Mouse (Mus musculus) liver, embryonic 13.5 days (tissue): ENCODE data around the gene Inpp4b. TPM values are rescaled to one million over a fixed set of nuclear protein-coding genes. Genes with fewer than 3 reads are reported as not detected.
"Not testable (repeated sequence)": the region's sequence is repeated elsewhere in the genome, so short reads cannot be mapped to it uniquely, and the experiment has no call there.

Experiments
- ATAC-seq: fragments of 200-750 bp; cut with Nextera tagmentation; 2 replicates; pipeline ENCODE4 v1.8.0; 2017; ENCODE audit warnings: low read depth, mild to moderate bottlenecking, moderate number of reproducible peaks, moderate library complexity
- DNase-seq: peaks from one replicate; pipeline ENCODE4 v3.0.0; 2022
- H3K27ac ChIP-seq: fragments of 300-500 bp; sonication (generic); 2 replicates; pipeline ENCODE4 v1.5.1; 2015; ENCODE audit warnings: moderate library complexity, mild to moderate bottlenecking, inconsistent platforms
- H3K27me3 ChIP-seq: fragments of 300-500 bp; sonication (generic); 2 replicates; pipeline ENCODE4 v1.6.1; 2015; ENCODE audit warnings: mild to moderate bottlenecking, inconsistent platforms
- H3K36me3 ChIP-seq: fragments of 300-500 bp; sonication (generic); 2 replicates; pipeline ENCODE4 v1.6.1; 2015; ENCODE audit warnings: mild to moderate bottlenecking, inconsistent platforms
- H3K4me1 ChIP-seq: fragments of 300-500 bp; sonication (generic); replicated peaks from 2 replicates; pipeline ENCODE4 v1.6.1; 2015; ENCODE audit warnings: inconsistent platforms
- H3K4me2 ChIP-seq: fragments of 300-500 bp; sonication (generic); 2 replicates; pipeline ENCODE4 v1.6.1; 2015; ENCODE audit warnings: inconsistent platforms, mild to moderate bottlenecking, moderate library complexity
- H3K4me3 ChIP-seq: fragments of 300-500 bp; sonication (generic); replicated peaks from 2 replicates; pipeline ENCODE4 v1.5.1; 2015; ENCODE audit warnings: mild to moderate bottlenecking, inconsistent platforms
- H3K9ac ChIP-seq: fragments of 300-500 bp; sonication (generic); 2 replicates; pipeline ENCODE4 v1.6.1; 2015; ENCODE audit warnings: mild to moderate bottlenecking, inconsistent platforms
- H3K9me3 ChIP-seq: fragments of 300-500 bp; sonication (generic); replicated peaks from 2 replicates; pipeline ENCODE4 v1.6.1; 2016; ENCODE audit warnings: inconsistent platforms
- WGBS: fragments of 180-500 bp; shearing (Covaris S2); methylation state at CpG from one replicate; pipeline ENCODE4 v1.1.7; 2015; ENCODE audit not compliant: insufficient replicate concordance; 5-methylcytosine and 5-hydroxymethylcytosine counted together
- polyA plus RNA-seq: library from polyadenylated mRNA; unstranded; fragments of >200 nt; fragmentation: Nextera tagmentation; extraction: Ambion mirVana; gene quantifications from 2 replicates; pipeline ENCODE4 v1.2.1, GENCODE M21; 2015

Inpp4b gene
- polyA plus RNA-seq, 1 experiment from 2014 or later, result 2.2 TPM

DNA sequence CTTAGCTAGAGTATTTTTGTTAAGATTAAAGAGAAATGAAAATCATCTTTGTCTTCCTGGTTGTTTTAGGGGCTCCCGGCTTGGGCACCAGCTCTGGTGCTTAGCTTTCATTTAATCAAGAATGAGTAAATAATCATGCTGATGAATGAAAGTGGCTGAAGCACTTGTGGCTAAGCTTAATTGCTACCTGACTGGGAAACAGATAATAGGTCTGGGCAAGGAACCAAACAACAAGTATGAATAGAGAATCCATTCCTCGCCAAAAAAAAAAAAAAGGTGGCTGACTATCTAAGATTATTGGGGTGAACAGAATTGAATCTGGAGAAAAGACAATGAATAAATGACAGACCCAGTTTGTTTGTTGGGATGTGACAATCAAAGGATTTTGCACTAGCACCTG lies 663.1 kb downstream of the Inpp4b start:
- no peak overlapping the region for H3K27ac ChIP-seq
- no peak for DNase-seq
- H3K9me3 ChIP-seq, result no peaks in the 10 kb centered on the region
- no peak overlapping the region for H3K9ac ChIP-seq
- H3K4me1 ChIP-seq, result no peaks in the 10 kb centered on the region
- no peak overlapping the region for H3K4me3 ChIP-seq
- no peaks in the 10 kb centered on the region for H3K36me3 ChIP-seq
- 64% methylated on average over 2 of the region's 2 CpGs for WGBS
- ATAC-seq, result no peak
- no peaks in the 10 kb centered on the region for H3K27me3 ChIP-seq
- H3K4me2 ChIP-seq, result no peak overlapping the region

DNA sequence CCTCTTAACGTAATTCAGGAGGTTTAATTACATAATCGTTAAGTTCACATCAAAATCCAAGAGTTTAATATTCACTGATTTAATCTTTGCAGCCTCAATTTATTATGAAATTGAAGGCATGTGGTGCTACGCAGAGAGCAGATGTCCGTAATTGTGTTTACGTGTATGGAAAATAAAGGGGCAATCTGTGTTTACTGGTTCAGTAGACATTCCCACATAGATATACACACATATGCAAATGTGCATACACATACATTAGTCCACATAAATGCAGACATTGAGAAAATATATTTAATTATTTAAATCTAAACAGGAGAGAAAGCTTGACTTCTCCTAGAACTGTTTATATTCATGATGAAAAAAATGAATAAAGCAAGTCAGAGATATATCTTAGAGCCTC lies 675.4 kb downstream of the Inpp4b start:
- H3K9ac ChIP-seq, result no peak overlapping the region
- H3K36me3 ChIP-seq, result no peaks in the 10 kb centered on the region
- no peaks in the 10 kb centered on the region for H3K4me1 ChIP-seq
- no peak for ATAC-seq
- H3K9me3 ChIP-seq, result no peaks in the 10 kb centered on the region
- H3K27ac ChIP-seq, result no peak overlapping the region
- no peak overlapping the region for H3K4me2 ChIP-seq
- WGBS, result 78% methylated on average over 5 of the region's 5 CpGs
- no peak overlapping the region for H3K4me3 ChIP-seq
- no peak for DNase-seq
- H3K27me3 ChIP-seq, result no peaks in the 10 kb centered on the region

- ATAC-seq, result no peak
- no peaks in the 10 kb centered on the region for H3K36me3 ChIP-seq
- WGBS, result 36% methylated on average over 3 of the region's 3 CpGs
Observed at GRCm38 (mm10) chr8:82027401-82027800, 685.0 kb downstream of the Inpp4b start.

DNA sequence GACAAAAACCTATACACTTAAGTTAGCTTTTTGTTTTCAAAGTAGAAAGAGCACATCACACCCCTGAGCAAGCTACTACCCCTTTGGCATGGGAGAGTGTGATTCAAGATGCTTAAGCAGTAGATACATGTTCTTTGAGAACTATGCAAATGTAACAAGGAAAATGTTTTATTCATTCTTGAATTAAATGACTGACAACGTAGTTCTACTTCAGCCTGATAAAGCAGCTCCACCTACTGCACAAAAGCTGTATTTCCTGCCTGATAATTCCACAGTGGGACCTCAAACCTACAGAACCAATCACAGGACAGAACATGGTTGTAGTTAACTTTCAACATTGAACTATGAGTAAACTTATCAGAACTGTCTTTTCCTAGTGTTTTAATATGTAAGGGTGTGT lies 686.5 kb downstream of the Inpp4b start:
- DNase-seq, result no peak
- H3K4me2 ChIP-seq, result no peak overlapping the region
- no peak for ATAC-seq
- no peaks in the 10 kb centered on the region for H3K9me3 ChIP-seq
- 16% methylated on average over 1 of the region's 1 CpGs for WGBS
- no peaks in the 10 kb centered on the region for H3K27me3 ChIP-seq
- H3K36me3 ChIP-seq, result no peaks in the 10 kb centered on the region
- no peak overlapping the region for H3K27ac ChIP-seq
- H3K4me1 ChIP-seq, result no peaks in the 10 kb centered on the region
- no peak overlapping the region for H3K9ac ChIP-seq
- H3K4me3 ChIP-seq, result no peak overlapping the region

More at GRCm38 (mm10) chr8:82027401-82027800, 685.0 kb downstream of the Inpp4b start:
- Histone ChIP-seq H3K9me3 (no peaks in the 10 kb centered on the region), H3K27ac (no peak overlapping the region), H3K4me2 (no peak overlapping the region), H3K9ac (no peak overlapping the region), H3K27me3 (no peaks in the 10 kb centered on the region), H3K4me3 (no peak overlapping the region), H3K4me1 (no peaks in the 10 kb centered on the region)
- DNase-seq, result no peak

DNA sequence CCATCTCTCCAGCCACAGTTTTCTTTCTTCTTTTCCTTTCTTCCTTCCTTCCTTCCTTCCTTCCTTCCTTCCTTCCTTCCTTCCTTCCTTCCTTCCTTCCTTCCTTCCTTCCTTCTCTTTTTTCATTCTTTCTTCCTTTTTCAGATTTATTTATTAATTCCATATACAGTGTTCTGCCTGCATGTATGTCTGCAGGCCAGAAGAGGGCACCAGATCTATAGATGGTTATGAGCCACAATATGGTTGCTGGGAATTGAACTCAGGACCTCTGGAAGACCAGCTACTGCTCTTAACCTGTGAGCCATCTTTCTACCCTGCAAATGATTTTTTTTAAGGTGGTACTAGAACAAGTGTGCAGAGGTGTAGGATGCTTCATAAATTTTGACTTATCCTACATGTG lies 689.7 kb downstream of the Inpp4b start:
- DNase-seq, H3K4me2 ChIP-seq, H3K4me1 ChIP-seq, H3K9me3 ChIP-seq, H3K27ac ChIP-seq, H3K9ac ChIP-seq, ATAC-seq, H3K27me3 ChIP-seq, H3K36me3 ChIP-seq, H3K4me3 ChIP-seq: not testable (repeated sequence)

DNA sequence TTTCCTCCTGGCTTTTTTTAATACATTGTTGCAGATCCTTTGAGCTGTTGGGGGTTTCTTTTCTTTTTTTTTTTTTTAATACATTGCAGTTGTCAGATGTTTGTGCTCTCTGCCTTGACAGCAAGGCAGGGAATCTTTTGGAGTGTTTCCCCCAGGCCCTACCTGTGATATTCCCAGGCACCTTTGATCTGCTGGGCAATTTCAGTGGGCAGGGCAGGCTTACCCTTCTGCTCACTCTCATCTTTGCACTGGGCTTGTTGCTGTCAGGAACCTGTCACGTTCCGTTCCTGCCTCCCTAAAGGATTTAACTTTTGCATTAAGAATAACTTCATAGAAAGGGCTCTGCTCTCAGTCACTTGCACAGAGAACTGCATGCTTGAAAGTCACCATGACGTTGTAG lies 711.7 kb downstream of the Inpp4b start:
- no peak for DNase-seq
- H3K9me3 ChIP-seq, result no peaks in the 10 kb centered on the region
- 57% methylated on average over 3 of the region's 3 CpGs for WGBS

GRCm38 (mm10) chr8:82067619-82068018 lies 725.3 kb downstream of the Inpp4b start:
- DNase-seq (no peak), ATAC-seq (no peak)
- 62% methylated on average over 3 of the region's 3 CpGs for WGBS
- H3K4me3 ChIP-seq, result no peak overlapping the region
- no peaks in the 10 kb centered on the region for H3K27me3 ChIP-seq
- H3K27ac ChIP-seq, result no peak overlapping the region
- no peak overlapping the region for H3K9ac ChIP-seq
- H3K4me2 ChIP-seq, result no peak overlapping the region
- no peaks in the 10 kb centered on the region for H3K4me1 ChIP-seq
- H3K36me3 ChIP-seq, result no peaks in the 10 kb centered on the region
- H3K9me3 ChIP-seq, result no peaks in the 10 kb centered on the region

More for the DNA sequence above, 711.7 kb downstream of the Inpp4b start:
- Histone ChIP-seq H3K27ac (no peak overlapping the region), H3K27me3 (no peaks in the 10 kb centered on the region), H3K9ac (no peak overlapping the region), H3K4me3 (no peak overlapping the region), H3K4me1 (no peaks in the 10 kb centered on the region), H3K4me2 (no peak overlapping the region), H3K36me3 (no peaks in the 10 kb centered on the region)
- no peak for ATAC-seq

DNA sequence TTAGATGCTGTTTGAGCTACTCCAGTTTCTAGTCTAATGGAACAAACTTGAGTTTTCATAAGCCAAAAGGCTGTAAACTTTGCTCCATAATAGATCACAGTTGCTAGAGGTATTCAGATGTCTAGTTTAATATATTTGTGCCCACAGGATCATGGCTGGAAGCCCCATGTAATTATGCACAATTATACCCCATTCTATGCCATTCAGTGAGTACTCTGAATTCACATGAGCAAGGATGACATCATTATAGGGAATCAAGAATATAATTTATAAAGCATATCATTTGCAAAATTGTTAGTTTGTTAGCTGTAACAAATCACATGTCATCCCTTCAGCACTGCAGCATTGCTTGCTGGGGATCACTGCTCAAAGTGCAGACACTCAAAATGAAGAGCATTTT lies 736.9 kb downstream of the Inpp4b start:
- no peaks in the 10 kb centered on the region for H3K36me3 ChIP-seq
- no peak overlapping the region for H3K27ac ChIP-seq
- no peaks in the 10 kb centered on the region for H3K4me1 ChIP-seq
- H3K4me2 ChIP-seq, result no peak overlapping the region
- ATAC-seq, result no peak
- DNase-seq, result no peak
- H3K27me3 ChIP-seq, result no peaks in the 10 kb centered on the region
- no peak overlapping the region for H3K4me3 ChIP-seq
- H3K9ac ChIP-seq, result no peak overlapping the region
- no peaks in the 10 kb centered on the region for H3K9me3 ChIP-seq

- not testable (repeated sequence) for H3K27ac ChIP-seq, H3K4me1 ChIP-seq, H3K9me3 ChIP-seq, DNase-seq, ATAC-seq, H3K36me3 ChIP-seq, H3K27me3 ChIP-seq, H3K9ac ChIP-seq, H3K4me3 ChIP-seq, H3K4me2 ChIP-seq
- WGBS, result 86% methylated on average over 7 of the region's 7 CpGs
Observed at GRCm38 (mm10) chr8:82086631-82087030, 744.3 kb downstream of the Inpp4b start.

DNA sequence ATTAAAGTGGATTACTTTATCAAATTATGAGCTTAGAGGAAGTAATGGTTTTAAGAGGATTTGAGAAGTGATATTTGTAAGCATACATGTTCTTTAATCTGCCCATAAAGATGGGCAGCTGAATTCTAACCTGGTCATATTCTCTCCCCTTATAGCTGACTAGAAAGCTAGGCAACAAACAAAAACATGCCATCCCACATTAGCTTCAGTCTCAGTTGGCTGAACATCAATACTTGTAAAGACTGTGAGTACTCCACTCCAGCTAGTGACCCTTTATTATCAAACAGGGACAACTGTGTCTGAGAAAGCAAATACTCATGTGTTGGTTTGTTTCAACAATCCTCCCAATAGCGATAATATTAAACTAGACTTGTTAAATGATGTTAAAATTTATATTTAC lies 748.5 kb downstream of the Inpp4b start:
- no peak overlapping the region for H3K9ac ChIP-seq
- H3K4me3 ChIP-seq, result no peak overlapping the region
- H3K4me2 ChIP-seq, result no peak overlapping the region
- 51% methylated on average over 1 of the region's 1 CpGs for WGBS
- DNase-seq (no peak), ATAC-seq (no peak)
- H3K27me3 ChIP-seq, result no peaks in the 10 kb centered on the region
- no peaks in the 10 kb centered on the region for H3K9me3 ChIP-seq
- no peaks in the 10 kb centered on the region for H3K4me1 ChIP-seq
- H3K27ac ChIP-seq, result no peak overlapping the region
- no peaks in the 10 kb centered on the region for H3K36me3 ChIP-seq

GRCm38 (mm10) chr8:82093274-82093673 lies 750.9 kb downstream of the Inpp4b start:
- ATAC-seq (no peak), DNase-seq (no peak)
- no peak overlapping the region for H3K4me2 ChIP-seq
- no peaks in the 10 kb centered on the region for H3K4me1 ChIP-seq
- H3K4me3 ChIP-seq, result no peak overlapping the region
- H3K36me3 ChIP-seq, result no peaks in the 10 kb centered on the region
- H3K27ac ChIP-seq, result no peak overlapping the region
- no peaks in the 10 kb centered on the region for H3K27me3 ChIP-seq
- H3K9ac ChIP-seq, result no peak overlapping the region
- H3K9me3 ChIP-seq, result no peaks in the 10 kb centered on the region

DNA sequence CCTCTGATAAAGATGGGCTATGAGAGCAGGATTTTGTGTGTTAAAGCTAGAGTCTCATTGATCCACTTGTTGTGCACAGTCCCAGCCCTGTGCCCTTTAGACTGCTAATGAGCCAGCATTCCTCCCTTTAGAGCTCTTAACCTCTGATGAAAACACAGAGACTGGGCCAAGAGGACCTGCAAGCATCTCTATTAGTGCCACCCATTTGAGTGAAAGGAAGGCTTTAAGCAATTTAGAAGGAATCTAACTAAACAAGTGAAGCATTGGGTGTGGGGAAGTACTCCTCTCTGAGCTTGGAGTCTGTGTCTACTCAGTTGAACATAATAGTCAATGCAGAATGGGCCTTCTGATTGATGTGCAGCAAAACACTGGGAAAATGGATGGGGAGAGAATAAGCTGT lies 762.2 kb downstream of the Inpp4b start:
- ATAC-seq (no peak), DNase-seq (no peak)
- Histone ChIP-seq H3K9me3 (no peaks in the 10 kb centered on the region), H3K9ac (no peak overlapping the region), H3K4me2 (no peak overlapping the region), H3K36me3 (no peaks in the 10 kb centered on the region), H3K4me3 (no peak overlapping the region), H3K27me3 (no peaks in the 10 kb centered on the region), H3K4me1 (no peaks in the 10 kb centered on the region), H3K27ac (no peak overlapping the region)

- no peaks in the 10 kb centered on the region for H3K27me3 ChIP-seq
- no peak overlapping the region for H3K4me2 ChIP-seq
- 69% methylated on average over 3 of the region's 3 CpGs for WGBS
- no peaks in the 10 kb centered on the region for H3K9me3 ChIP-seq
- H3K9ac ChIP-seq, result no peak overlapping the region
- H3K27ac ChIP-seq, result no peak overlapping the region
- no peak overlapping the region for H3K4me3 ChIP-seq
- H3K36me3 ChIP-seq, result no peaks in the 10 kb centered on the region
- ATAC-seq (no peak), DNase-seq (no peak)
- H3K4me1 ChIP-seq, result no peaks in the 10 kb centered on the region
Observed at GRCm38 (mm10) chr8:82106131-82106530, 763.8 kb downstream of the Inpp4b start.
